Mouse (Mus musculus): ENCODE measurements around the gene Add3. TPM values are rescaled to one million over a fixed set of nuclear protein-coding genes. Genes with fewer than 3 reads are reported as not detected.

The Add3 gene
- 93.1 and 97.6 TPM in 2 replicates for polyA plus RNA-seq (2015; fragmentation: Nextera tagmentation; extraction: Ambion mirVana)

GRCm38 (mm10) chr19:53140044-53140803 lies at the start of gene Add3:
TSS of gene Add3 (plus strand) at chr19:53140443.
- Histone ChIP-seq H3K36me3 (no peaks in the 10 kb centered on the region), H3K9me3 (no peaks in the 10 kb centered on the region), H3K4me2 (replicated peaks) (peak within 1 kb of the TSS; percentile 78), H3K4me3 (peak within 1 kb of the TSS; percentile 94), H3K9ac (peak within 1 kb of the TSS; percentile 75), H3K4me1 (peaks cover 46% of the 10 kb centered on the region), H3K27me3 (no peaks in the 10 kb centered on the region), H3K27ac (peak within 1 kb of the TSS; percentile 91; the same call in 1 of the 2 replicates)
- ATAC-seq (ENCODE audit: low FRiP score, low read depth): no peak
- WGBS: 5% methylated on average over 24 of the region's 24 CpGs

DNA sequence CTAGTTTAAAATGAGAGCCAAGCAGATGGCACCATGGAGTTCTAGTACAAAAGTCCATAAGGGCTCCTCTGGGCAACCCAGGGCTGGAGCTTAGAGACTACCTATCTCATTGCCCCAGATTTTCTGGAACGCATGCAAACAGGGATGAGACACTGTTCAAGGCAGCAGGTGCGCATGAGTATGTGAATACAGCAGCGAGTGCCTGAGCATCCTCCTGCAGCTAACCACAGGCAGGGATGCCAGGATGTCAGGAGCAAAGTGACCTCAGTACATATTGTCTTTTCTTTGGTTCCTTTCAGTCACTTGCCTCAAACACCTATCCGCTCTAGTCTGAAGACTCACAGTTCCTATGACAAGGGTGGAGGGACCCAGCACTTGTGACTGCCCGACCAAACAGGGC lies 49.6 kb upstream of the Add3 start:
- H3K27me3 ChIP-seq: no peaks in the 10 kb centered on the region
- H3K4me2 ChIP-seq (replicated peaks): no peak overlapping the region
- peaks cover 16% of the 10 kb centered on the region for H3K4me1 ChIP-seq
- H3K4me3 ChIP-seq: no peak overlapping the region
- H3K27ac ChIP-seq: no peak overlapping the region
- no peak overlapping the region for H3K9ac ChIP-seq
- no peaks in the 10 kb centered on the region for H3K9me3 ChIP-seq
- WGBS: 91% methylated on average over 5 of the region's 5 CpGs
- H3K36me3 ChIP-seq: no peaks in the 10 kb centered on the region
- no peak for ATAC-seq (ENCODE audit: low FRiP score, low read depth)

DNA sequence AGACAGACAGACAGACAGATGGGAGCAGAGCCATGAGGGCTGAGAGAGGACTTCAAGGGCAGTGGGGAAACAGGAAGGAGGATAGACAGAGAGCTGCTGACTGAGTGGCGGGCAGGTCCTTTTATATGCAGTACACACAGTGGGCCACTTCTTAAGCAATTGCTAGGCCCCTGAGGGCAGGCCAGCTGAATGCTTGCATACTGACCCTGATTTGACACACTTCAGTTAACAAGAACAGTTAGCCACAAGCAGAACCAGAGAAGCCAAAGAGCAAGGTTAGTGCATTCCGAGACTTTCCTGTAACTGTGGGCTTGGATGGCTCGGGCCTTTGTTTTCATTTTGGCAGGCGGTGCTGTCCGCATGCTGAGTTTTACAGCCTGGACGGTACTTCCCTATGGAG lies 48.0 kb upstream of the Add3 start:
- Histone ChIP-seq H3K4me1 (peaks cover 8% of the 10 kb centered on the region), H3K9me3 (no peaks in the 10 kb centered on the region), H3K27ac (no peak overlapping the region), H3K36me3 (no peaks in the 10 kb centered on the region), H3K4me2 (replicated peaks) (no peak overlapping the region), H3K27me3 (no peaks in the 10 kb centered on the region), H3K4me3 (no peak overlapping the region), H3K9ac (no peak overlapping the region)
- ATAC-seq (ENCODE audit: low FRiP score, low read depth): no peak
- WGBS: 82% methylated on average over 6 of the region's 6 CpGs

DNA sequence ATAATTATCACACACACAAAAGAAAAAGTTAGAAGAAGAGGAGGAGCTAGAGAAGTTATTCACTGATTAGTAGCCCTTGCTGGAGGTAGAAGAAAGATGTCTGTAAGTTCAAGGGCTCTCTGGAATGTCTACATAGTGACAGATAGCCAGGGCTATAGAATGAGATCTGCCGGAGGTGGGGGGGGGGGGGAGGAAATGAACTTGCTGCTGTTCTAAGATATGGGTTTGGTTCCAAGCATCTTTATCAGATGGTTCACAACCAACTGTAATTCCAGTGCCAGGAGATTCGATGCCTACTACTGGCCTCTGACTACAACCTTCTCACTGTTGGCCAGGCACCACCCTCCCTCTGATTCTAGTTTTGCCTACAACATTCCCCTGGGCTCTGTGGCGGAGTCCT lies 46.9 kb upstream of the Add3 start:
- no peak overlapping the region for H3K4me2 ChIP-seq (replicated peaks)
- H3K4me3 ChIP-seq: no peak overlapping the region
- no peak overlapping the region for H3K27ac ChIP-seq
- H3K9ac ChIP-seq: no peak overlapping the region
- no peaks in the 10 kb centered on the region for H3K4me1 ChIP-seq
- WGBS: 75% methylated on average over 3 of the region's 3 CpGs
- no peaks in the 10 kb centered on the region for H3K27me3 ChIP-seq
- ATAC-seq (ENCODE audit: low FRiP score, low read depth): no peak
- H3K36me3 ChIP-seq: no peaks in the 10 kb centered on the region
- no peaks in the 10 kb centered on the region for H3K9me3 ChIP-seq

DNA sequence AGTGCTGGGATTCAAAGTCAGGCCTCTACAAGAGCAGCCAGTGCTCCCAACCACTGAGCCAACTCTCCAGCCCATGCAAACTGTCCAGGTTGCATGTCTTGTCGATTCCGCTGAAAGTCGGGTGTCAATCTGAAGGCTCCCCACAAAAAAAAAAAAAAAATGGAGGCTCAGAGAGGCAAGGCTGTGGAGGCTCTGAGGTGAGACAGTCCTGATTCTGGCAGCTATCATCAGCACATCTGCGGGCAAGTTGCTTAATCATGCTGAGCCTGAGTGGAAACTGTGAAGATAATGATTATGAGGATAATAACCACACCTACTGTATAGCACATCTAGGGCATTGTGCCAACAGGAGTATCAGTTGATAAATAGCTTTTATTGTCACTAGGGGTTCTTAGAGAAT lies 45.6 kb upstream of the Add3 start:
- Histone ChIP-seq H3K27ac (no peak overlapping the region), H3K36me3 (no peaks in the 10 kb centered on the region), H3K9me3 (no peaks in the 10 kb centered on the region), H3K9ac (no peak overlapping the region), H3K4me3 (no peak overlapping the region), H3K4me2 (replicated peaks) (no peak overlapping the region), H3K27me3 (no peaks in the 10 kb centered on the region), H3K4me1 (no peaks in the 10 kb centered on the region)
- no peak for ATAC-seq (ENCODE audit: low FRiP score, low read depth)
- 92% methylated on average over 4 of the region's 4 CpGs for WGBS

- Histone ChIP-seq H3K9me3 (no peaks in the 10 kb centered on the region), H3K9ac (no peak overlapping the region), H3K4me2 (replicated peaks) (no peak overlapping the region), H3K36me3 (no peaks in the 10 kb centered on the region), H3K27me3 (no peaks in the 10 kb centered on the region), H3K27ac (no peak overlapping the region), H3K4me3 (no peak overlapping the region), H3K4me1 (peaks cover 13% of the 10 kb centered on the region)
- ATAC-seq (ENCODE audit: low FRiP score, low read depth): no peak
- 70% methylated on average over 12 of the region's 12 CpGs for WGBS
These were observed 38.6 kb upstream of the Add3 start for GRCm38 (mm10) chr19:53101374-53102300.

GRCm38 (mm10) chr19:53105374-53106090 lies 34.7 kb upstream of the Add3 start:
- Histone ChIP-seq H3K4me2 (replicated peaks) (peak overlapping the region; percentile 35; the same call in 1 of the 2 replicates), H3K27ac (no peak overlapping the region), H3K4me1 (peaks cover 13% of the 10 kb centered on the region), H3K4me3 (no peak overlapping the region), H3K36me3 (no peaks in the 10 kb centered on the region), H3K9me3 (no peaks in the 10 kb centered on the region), H3K9ac (no peak overlapping the region), H3K27me3 (no peaks in the 10 kb centered on the region)
- 50% methylated on average over 26 of the region's 26 CpGs for WGBS
- ATAC-seq (ENCODE audit: low FRiP score, low read depth): peak; percentile 48; the same call in 1 of the 2 replicates

- Histone ChIP-seq H3K4me3 (no peak overlapping the region), H3K27me3 (no peaks in the 10 kb centered on the region), H3K9ac (no peak overlapping the region), H3K4me1 (peaks cover 7% of the 10 kb centered on the region), H3K9me3 (no peaks in the 10 kb centered on the region), H3K27ac (no peak overlapping the region), H3K4me2 (replicated peaks) (no peak overlapping the region), H3K36me3 (no peaks in the 10 kb centered on the region)
- no peak for ATAC-seq (ENCODE audit: low FRiP score, low read depth)
- WGBS: 78% methylated on average over 7 of the region's 7 CpGs
These were observed 33.3 kb upstream of the Add3 start for GRCm38 (mm10) chr19:53106952-53107351.

DNA sequence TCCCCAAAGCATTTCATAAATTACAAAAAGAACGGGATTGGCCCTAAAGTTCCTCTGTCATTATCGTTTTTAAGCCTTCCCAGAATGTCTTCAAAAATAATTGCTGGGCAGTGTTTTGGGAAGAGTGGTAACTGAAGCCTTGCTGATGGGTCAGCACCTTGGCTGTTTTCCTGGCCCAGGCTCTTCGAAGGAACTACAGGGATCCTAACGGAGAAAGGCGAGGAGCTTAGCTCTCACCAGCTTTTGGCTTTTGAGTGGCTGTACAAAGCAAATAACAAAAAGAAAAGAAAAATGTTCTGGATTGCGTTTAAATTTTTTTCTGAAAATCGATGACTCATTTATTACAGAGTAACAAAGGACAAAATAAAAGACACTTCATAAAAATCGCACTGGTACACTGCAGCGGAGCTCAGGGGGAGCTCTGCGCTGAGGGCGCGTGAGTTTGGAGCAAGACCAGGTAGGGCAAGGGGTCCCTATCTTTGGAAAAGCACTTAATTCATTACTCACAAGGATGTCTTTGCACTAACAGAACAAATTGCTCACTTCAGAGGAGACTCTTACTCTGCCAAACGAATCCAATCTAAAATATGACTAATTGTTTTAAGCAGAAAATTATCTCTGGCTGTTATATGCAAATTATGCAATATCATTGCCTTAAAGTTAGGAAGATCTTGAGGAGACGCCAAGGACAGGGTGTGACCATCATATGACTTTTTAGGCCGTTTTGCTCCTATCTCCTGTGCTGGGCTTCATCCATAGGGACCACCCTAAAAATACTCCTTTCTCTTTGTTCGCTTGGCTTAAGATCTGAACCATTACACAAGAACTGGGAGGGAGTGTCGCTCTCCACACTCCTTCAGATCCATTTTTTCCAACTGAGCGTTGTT lies 32.6 kb upstream of the Add3 start:
- Histone ChIP-seq H3K4me1 (peaks cover 7% of the 10 kb centered on the region), H3K9ac (no peak overlapping the region), H3K4me3 (no peak overlapping the region), H3K27me3 (no peaks in the 10 kb centered on the region), H3K4me2 (replicated peaks) (no peak overlapping the region), H3K36me3 (no peaks in the 10 kb centered on the region), H3K9me3 (no peaks in the 10 kb centered on the region), H3K27ac (no peak overlapping the region)
- 76% methylated on average over 18 of the region's 18 CpGs for whole genome bisulfite sequencing
- no peak for ATAC-seq (ENCODE audit: low FRiP score, low read depth)

GRCm38 (mm10) chr19:53111996-53112590 lies 28.1 kb upstream of the Add3 start:
- 54% methylated on average over 7 of the region's 7 CpGs for WGBS
- Histone ChIP-seq H3K36me3 (no peaks in the 10 kb centered on the region), H3K27me3 (no peaks in the 10 kb centered on the region), H3K9ac (no peak overlapping the region), H3K4me1 (no peaks in the 10 kb centered on the region), H3K4me2 (replicated peaks) (no peak overlapping the region), H3K27ac (no peak overlapping the region), H3K9me3 (peaks cover 3% of the 10 kb centered on the region), H3K4me3 (no peak overlapping the region)
- ATAC-seq (ENCODE audit: low FRiP score, low read depth): no peak

DNA sequence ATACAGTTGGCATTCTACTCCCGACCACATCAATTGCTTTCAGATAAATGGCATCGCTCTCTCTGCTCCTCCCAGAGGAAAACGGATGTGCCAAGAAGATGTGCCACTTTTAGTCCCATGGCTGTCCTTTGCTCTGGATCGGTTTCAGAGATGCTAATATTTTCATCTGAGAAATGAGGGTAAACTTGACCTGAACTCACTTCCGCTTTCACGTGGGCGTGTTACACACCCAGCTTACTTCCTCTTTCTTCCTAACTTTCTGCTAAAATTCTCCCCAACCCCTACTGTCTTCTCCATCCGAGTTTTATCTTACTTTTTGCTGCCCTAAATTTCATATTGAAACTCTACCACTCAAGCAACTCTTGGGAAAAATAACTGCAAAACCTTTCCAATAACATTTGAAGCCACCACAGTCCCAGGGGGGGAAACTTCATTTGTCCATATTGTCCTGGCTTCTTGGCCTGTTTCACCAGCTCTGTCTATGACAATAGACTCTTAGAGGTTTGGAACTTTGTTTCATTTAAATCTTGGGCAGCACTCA lies 20.9 kb upstream of the Add3 start:
- no peaks in the 10 kb centered on the region for H3K27me3 ChIP-seq
- H3K9me3 ChIP-seq: peaks cover 9% of the 10 kb centered on the region
- no peak overlapping the region for H3K9ac ChIP-seq
- no peaks in the 10 kb centered on the region for H3K4me1 ChIP-seq
- no peak overlapping the region for H3K4me3 ChIP-seq
- H3K27ac ChIP-seq: no peak overlapping the region
- no peaks in the 10 kb centered on the region for H3K36me3 ChIP-seq
- WGBS: 89% methylated on average over 8 of the region's 8 CpGs
- H3K4me2 ChIP-seq (replicated peaks): no peak overlapping the region
- ATAC-seq (ENCODE audit: low FRiP score, low read depth): no peak

All from limb, embryonic 13.5 days (tissue).